Comparison of ENCODE assay signal across 11 mouse cellular contexts in the genomic region with DNA sequence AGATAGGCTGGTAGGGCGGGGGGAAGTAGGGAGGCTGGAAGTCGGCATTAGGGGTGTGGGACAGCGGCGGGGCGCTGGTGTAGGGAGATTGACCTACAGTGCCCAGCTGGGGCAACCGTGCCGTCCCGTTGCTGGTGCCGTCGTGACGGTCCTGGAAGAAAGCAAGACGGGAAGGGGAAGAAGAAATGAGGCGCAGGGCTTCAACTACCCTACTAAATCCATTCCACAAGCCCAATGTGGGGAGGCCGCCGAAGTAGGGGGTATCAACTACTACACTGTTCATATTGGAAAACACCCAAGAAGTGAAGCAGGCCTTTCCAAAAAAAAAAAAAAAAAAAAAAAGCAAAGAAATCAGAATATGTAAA. TPM values are rescaled to one million over a fixed set of nuclear protein-coding genes. Genes with fewer than 3 reads are reported as not detected.
DNase-seq lines count a peak whose midpoint lies in the region; ATAC-seq and TF ChIP-seq lines count a peak whose summit lies in the region.
"Had no signal": no experiment of that assay in that cellular context is flagged by ENCODE, and none has a peak within 500 bp of the region (broad histone marks: within the 10 kb centered on the region; RNA-seq: fewer than 3 reads in every experiment).

No protein-coding gene starts in this region.

- peak overlapping the region; percentile 74 for H3K4me2 ChIP-seq in kidney, embryonic 15.5 days
- H3K4me2 ChIP-seq in limb, embryonic 12.5 days = peak overlapping the region; percentile 77
- H3K4me2 ChIP-seq in neural tube, embryonic 15.5 days = peak overlapping the region; percentile 67

- H3K9me3 ChIP-seq in kidney, embryonic 15.5 days (replicated peaks) = no peaks in the 10 kb centered on the region
- H3K9me3 ChIP-seq in limb, embryonic 12.5 days = no peaks in the 10 kb centered on the region
- no peaks in the 10 kb centered on the region for H3K9me3 ChIP-seq in neural tube, embryonic 15.5 days (replicated peaks)

- 0 out of 2 replicates have a peak overlapping the region, but pooled peaks have one; percentile 23 for H3K27ac ChIP-seq in kidney, embryonic 15.5 days
- H3K27ac ChIP-seq in embryonic fibroblast, embryonic 13.5 days (ENCODE audit: insufficient read depth, low read length) = no peak overlapping the region
- peak overlapping the region; percentile 90 for H3K27ac ChIP-seq in limb, embryonic 12.5 days
- peak overlapping the region; percentile 66 for H3K27ac ChIP-seq in neural tube, embryonic 15.5 days (replicated peaks)

- ATAC-seq in kidney, embryonic 15.5 days (replicated peaks; ENCODE audit: low FRiP score) = no peak
- ATAC-seq in limb, embryonic 12.5 days (ENCODE audit: insufficient number of reproducible peaks, insufficient read depth, low FRiP score, low TSS enrichment, low read depth) = no peak
- ATAC-seq in neural tube, embryonic 15.5 days (ENCODE audit: low FRiP score) = no peak

- no peak for TF ChIP-seq POLR2A in embryonic fibroblast, embryonic 13.5 days (IDR thresholded peaks at IDR 0.05; ENCODE audit: low read depth, low read length)

- H3K4me1 ChIP-seq in kidney, embryonic 15.5 days = peaks cover 27% of the 10 kb centered on the region
- no peaks in the 10 kb centered on the region; the same call in 1 of the 2 replicates for H3K4me1 ChIP-seq in embryonic fibroblast, embryonic 13.5 days (ENCODE audit: control insufficient read depth, insufficient read depth, low read length)
- H3K4me1 ChIP-seq in limb, embryonic 12.5 days (replicated peaks) = peaks cover 31% of the 10 kb centered on the region
- H3K4me1 ChIP-seq in neural tube, embryonic 15.5 days = peaks cover 25% of the 10 kb centered on the region

- intact Hi-C loops in heart, postnatal 14 days (cut with DNase I) = no loop called here

- DNase-seq in kidney, adult 18-20 months = no peak
- DNase-seq in thymus, postnatal 14 days = no peak
- DNase-seq in heart, postnatal 14 days = no peak
- DNase-seq: adrenal gland, adult 2 months; right cerebral cortex, postnatal 14 days; thymus, postnatal 25 days had no signal

- H3K36me3 ChIP-seq in kidney, embryonic 15.5 days = no peaks in the 10 kb centered on the region
- no peaks in the 10 kb centered on the region for H3K36me3 ChIP-seq in limb, embryonic 12.5 days
- H3K36me3 ChIP-seq in neural tube, embryonic 15.5 days = no peaks in the 10 kb centered on the region
- H3K36me3 ChIP-seq: G1E had no signal

- H3K9ac ChIP-seq in kidney, embryonic 15.5 days = peak overlapping the region; percentile 16
- peak overlapping the region; percentile 83 for H3K9ac ChIP-seq in limb, embryonic 12.5 days (replicated peaks)
- H3K9ac ChIP-seq in neural tube, embryonic 15.5 days (replicated peaks) = peak overlapping the region; percentile 42

- WGBS in kidney, embryonic 15.5 days = under 1% methylated on average over 15 of the region's 15 CpGs
- under 1% methylated on average over 15 of the region's 15 CpGs for WGBS in limb, embryonic 12.5 days
- 4% methylated on average over 15 of the region's 15 CpGs for WGBS in neural tube, embryonic 15.5 days

- TF ChIP-seq CTCF in embryonic fibroblast, embryonic 13.5 days (IDR thresholded peaks at IDR 0.05; ENCODE audit: borderline replicate concordance, insufficient read depth, low read length) = no peak

- peak overlapping the region; percentile 53 for H3K4me3 ChIP-seq in kidney, embryonic 15.5 days (replicated peaks)
- H3K4me3 ChIP-seq in embryonic fibroblast, embryonic 13.5 days (ENCODE audit: insufficient read depth, low read length) = peak overlapping the region; percentile 9; the same call in 1 of the 2 replicates
- peak overlapping the region; percentile 56 for H3K4me3 ChIP-seq in limb, embryonic 12.5 days (replicated peaks)
- H3K4me3 ChIP-seq in neural tube, embryonic 15.5 days (replicated peaks) = peak overlapping the region; percentile 46

- H3K27me3 ChIP-seq in kidney, embryonic 15.5 days = peaks cover 91% of the 10 kb centered on the region
- peaks cover 72% of the 10 kb centered on the region for H3K27me3 ChIP-seq in limb, embryonic 12.5 days
- H3K27me3 ChIP-seq in neural tube, embryonic 15.5 days (replicated peaks) = peaks cover 37% of the 10 kb centered on the region

RNA-seq across cellular contexts. Expression of a gene that starts 9.6 kb away (rescaled TPM):
- polyA plus RNA-seq in kidney, embryonic 15.5 days (2015; fragmentation: Nextera tagmentation; extraction: Ambion mirVana) = 2.8 and 4.1 TPM in 2 replicates
- polyA plus RNA-seq in embryonic fibroblast, embryonic 13.5 days (2011; ENCODE audit: insufficient read length, low read depth, missing spikeins) = 3.9 and 7.3 TPM in 2 replicates
- polyA plus RNA-seq in limb, embryonic 12.5 days (2016; fragmentation: Nextera tagmentation; extraction: Ambion mirVana) = 10.1 and 11.3 TPM in 2 replicates
- 5.5 and 6.5 TPM in 2 replicates for polyA plus RNA-seq in neural tube, embryonic 15.5 days (2015; fragmentation: Nextera tagmentation; extraction: Ambion mirVana)
- under 1 TPM; 0.22 to 0.26 TPM for total RNA-seq in heart, postnatal 14 days (2021)

Comparison
In these comparisons a context has a peak if more than half of its experiments do, and no peak if none do; other contexts are left out.
1. H3K9ac ChIP-seq: peak in every context shown above with its lines; median percentile 83 in limb, embryonic 12.5 days; 42 in neural tube, embryonic 15.5 days; 16 in kidney, embryonic 15.5 days.